Mouse (Mus musculus): ENCODE results near the gene Nek7.

Nek7 gene

GRCm38 (mm10) chr1:138571038-138571441, 48.9 kb downstream of the Nek7 start:
- DNase-seq (ENCODE audit: low read depth) = no peak

- DNase-seq (ENCODE audit: low read depth) = no peak
Measured at GRCm38 (mm10) chr1:138568434-138569232, 51.3 kb downstream of the Nek7 start.

GRCm38 (mm10) chr1:138567946-138568345, 52.0 kb downstream of the Nek7 start:
- no peak for DNase-seq (ENCODE audit: low read depth)

GRCm38 (mm10) chr1:138564677-138565076, 55.3 kb downstream of the Nek7 start:
- no peak for DNase-seq (ENCODE audit: low read depth)

- DNase-seq (ENCODE audit: low read depth) = peak; percentile 81
Measured at GRCm38 (mm10) chr1:138560733-138561132, 59.2 kb downstream of the Nek7 start.

GRCm38 (mm10) chr1:138559213-138560101, 60.5 kb downstream of the Nek7 start:
- DNase-seq (ENCODE audit: low read depth) = peak; percentile 84

- peak; percentile 69 for DNase-seq (ENCODE audit: low read depth)
Measured at GRCm38 (mm10) chr1:138558342-138558741, 61.6 kb downstream of the Nek7 start.

- DNase-seq (ENCODE audit: low read depth) = no peak
Measured at GRCm38 (mm10) chr1:138554926-138555325, 65.0 kb downstream of the Nek7 start.

GRCm38 (mm10) chr1:138550184-138550583, 69.8 kb downstream of the Nek7 start:
- DNase-seq (ENCODE audit: low read depth) = peak; percentile 35

- no peak for DNase-seq (ENCODE audit: low read depth)
Measured at GRCm38 (mm10) chr1:138542170-138542515, 77.8 kb downstream of the Nek7 start.

- no peak for DNase-seq (ENCODE audit: low read depth)
Measured at GRCm38 (mm10) chr1:138541495-138542169, 78.3 kb downstream of the Nek7 start.

- DNase-seq (ENCODE audit: low read depth) = no peak
Measured at GRCm38 (mm10) chr1:138539713-138540112, 80.2 kb downstream of the Nek7 start.

- no peak for DNase-seq (ENCODE audit: low read depth)
Measured at GRCm38 (mm10) chr1:138538217-138538616, 81.7 kb downstream of the Nek7 start.

- peak; percentile 44 for DNase-seq (ENCODE audit: low read depth)
Measured at GRCm38 (mm10) chr1:138535758-138536574, 84.0 kb downstream of the Nek7 start.

GRCm38 (mm10) chr1:138530604-138531003, 89.3 kb downstream of the Nek7 start:
- DNase-seq (ENCODE audit: low read depth) = no peak

- DNase-seq (ENCODE audit: low read depth) = no peak
Measured at GRCm38 (mm10) chr1:138523962-138524361, 96.0 kb downstream of the Nek7 start.

GRCm38 (mm10) chr1:138518235-138518634, 101.7 kb downstream of the Nek7 start:
- DNase-seq (ENCODE audit: low read depth) = no peak

GRCm38 (mm10) chr1:138517360-138518099, 102.4 kb downstream of the Nek7 start:
- DNase-seq (ENCODE audit: low read depth) = peak; percentile 81

- peak; percentile 76 for DNase-seq (ENCODE audit: low read depth)
Measured at GRCm38 (mm10) chr1:138516946-138517345, 103.0 kb downstream of the Nek7 start.

GRCm38 (mm10) chr1:138515362-138515761, 104.6 kb downstream of the Nek7 start:
- no peak for DNase-seq (ENCODE audit: low read depth)

- no peak for DNase-seq (ENCODE audit: low read depth)
Measured at GRCm38 (mm10) chr1:138513982-138514381, 106.0 kb downstream of the Nek7 start.

All from induced T-regulatory cell, adult 2 months (primary cell).